Mouse (Mus musculus): Measurements from ENCODE around the gene Nmnat2.

Gene Nmnat2

DNA sequence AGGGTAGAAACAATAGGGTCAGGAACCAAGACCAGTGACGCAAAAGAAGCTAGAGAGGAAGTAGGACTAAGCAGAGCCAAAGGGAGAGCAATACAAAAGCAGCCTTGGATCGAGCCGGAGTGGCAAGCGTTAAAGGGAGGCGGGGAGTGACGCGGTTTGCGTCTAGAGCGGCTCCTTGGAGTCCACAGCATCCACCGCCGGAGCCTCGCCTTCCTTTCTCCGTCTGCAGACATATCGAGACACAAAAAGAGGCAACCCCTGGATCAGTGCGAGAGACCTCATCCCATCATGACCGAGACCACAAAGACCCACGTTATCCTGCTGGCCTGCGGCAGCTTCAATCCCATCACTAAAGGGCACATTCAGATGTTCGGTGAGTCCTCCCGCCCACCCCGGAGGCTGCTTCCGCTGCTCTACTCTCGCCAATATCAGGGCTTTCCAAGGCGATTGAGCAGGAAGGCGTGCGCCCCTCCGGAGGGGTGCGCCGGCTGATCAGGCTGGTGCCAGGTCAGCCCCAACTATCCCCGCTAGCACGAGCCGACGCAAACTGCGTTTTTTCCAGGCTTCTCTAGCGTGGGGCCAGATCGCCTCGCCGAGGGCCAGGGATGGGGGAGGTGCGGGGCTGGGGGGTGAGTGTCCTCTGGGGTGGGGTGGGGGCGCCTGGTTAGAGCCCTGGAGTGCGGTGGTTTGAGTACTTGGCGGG, at the start of gene Nmnat2:
Nmnat2 (plus strand) TSS at position 173 of the 703 bp plus-strand sequence.
- CTCF ChIA-PET, result no interaction called here

DNA sequence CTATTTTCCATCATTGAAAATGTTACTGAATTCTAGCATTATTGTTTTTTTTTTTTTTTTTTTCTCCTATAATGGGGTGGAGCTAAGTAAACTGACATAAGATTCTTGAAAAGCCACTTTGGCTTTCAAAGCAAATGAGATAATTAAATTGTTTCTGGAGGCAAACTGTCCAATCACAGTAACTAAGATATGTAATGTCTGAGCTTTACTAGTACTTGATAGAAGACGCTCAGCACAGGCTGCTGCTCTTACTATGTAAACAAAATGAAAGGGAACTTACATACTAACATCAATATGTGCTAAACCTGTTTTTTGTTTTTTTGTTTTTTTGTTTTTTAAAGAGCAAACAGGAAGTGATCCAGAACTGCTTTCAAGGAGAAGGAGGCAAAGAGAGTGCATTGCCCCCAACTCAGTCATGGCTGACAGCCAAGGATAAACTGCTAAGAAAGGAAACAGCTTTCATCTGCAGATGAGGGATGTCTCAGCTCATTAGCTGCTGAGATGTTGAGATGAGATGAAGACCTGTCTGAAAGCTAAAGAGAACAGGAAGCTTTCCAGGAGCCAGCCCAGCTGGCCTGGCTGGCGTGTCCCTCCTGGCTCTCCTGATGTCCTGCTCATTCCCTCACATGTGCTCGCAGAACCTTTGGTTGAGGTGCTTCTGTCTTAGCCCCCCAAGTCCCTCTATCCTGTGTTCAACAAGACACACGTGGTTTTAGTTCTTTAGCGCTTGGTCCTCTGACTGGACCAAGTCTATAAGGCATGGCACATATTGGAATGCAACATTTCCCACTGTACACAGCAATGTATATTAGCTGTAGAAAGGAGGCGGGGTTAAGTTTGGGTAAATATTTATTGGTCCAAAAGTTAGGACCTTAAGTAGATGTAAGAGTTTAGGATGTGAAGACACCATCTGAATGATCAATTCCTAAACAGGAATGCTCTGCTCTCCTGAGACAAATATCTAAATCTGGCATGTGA, 41.0 kb upstream of the Nmnat2 start:
- CTCF ChIA-PET, result interaction anchor here (0.6 kb wide), 2 partner anchors 12 to 387 kb away, joined by 3 to 6 read pairs; no protein-coding TSS in a partner anchor

DNA sequence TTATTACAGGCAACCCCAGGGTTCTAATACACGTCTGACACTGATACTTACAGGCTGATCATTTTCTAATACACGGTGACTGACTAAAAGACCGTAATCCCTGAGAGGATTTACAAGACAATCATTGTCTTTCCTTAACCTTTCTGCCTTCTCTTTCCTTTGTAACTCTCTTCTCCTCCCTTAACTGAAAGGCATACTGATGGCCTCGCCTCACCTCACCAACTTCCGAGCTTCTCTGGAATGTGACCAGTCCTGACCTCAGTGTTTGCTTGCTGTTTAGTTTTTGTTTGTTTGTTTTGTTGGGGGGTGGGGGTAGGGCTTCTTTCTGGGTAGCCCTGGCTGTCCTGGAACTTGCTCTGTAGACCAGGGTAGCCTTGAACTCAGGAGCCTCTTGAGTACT, 39.0 kb upstream of the Nmnat2 start:
- CTCF ChIA-PET, result no interaction called here

DNA sequence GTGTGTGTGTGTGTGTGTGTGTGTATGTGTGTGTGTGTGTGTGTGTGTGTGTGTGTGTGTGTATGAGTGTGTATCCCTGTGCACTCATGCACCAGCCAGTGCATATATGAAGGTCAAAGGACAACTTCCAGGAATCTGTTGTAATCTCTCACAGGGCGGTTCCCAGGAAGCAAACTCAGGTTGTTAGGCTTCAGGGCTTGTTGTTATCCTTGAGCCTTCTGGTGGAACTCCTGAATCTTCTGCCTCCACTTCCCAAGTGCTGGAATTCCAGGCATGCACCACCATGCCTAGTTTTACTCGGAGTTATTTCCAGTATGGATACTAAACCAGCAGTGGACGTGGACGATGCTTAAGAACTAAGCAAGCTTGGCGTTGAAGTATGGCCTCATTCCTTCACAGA, 37.9 kb upstream of the Nmnat2 start:
- CTCF ChIA-PET, result no interaction called here

DNA sequence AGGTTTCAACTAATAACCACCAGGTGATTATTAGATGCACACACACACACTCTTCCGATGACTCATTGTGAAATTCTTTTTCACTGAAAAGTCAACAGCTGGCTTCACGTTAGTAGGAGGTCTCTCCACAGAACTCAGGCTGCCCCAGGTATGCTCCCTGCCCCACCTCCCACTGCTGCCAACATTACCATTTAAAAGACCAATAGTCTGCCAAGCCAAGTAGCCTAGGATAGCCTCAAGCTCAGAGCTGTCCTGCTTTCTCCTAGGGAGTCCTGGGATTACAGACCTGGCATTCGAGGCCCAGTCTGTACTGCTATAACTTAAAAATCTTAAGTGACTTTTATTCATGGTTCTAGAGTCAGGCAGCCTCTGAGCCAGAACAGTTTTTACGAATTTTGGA, 37.2 kb upstream of the Nmnat2 start:
- CTCF ChIA-PET, result no interaction called here

DNA sequence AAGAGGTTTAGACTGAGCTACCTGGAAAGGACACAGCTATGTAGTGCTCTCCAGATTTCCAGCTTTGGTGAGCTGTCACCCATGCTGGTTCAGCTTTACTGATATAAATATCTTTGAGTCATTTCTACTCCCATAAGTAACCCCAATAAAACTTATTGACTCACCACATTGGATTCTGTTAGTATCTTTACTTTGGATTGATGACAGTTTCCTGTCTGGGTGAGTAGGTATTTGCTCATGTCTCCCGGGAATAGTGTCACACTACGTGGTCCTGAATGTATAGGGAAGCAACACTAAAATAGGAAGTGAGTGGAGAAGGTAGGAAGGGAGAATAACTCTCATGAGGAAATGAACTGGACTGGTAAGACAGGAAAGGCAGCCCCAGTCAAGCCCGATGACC, 33.0 kb upstream of the Nmnat2 start:
- CTCF ChIA-PET, result no interaction called here

DNA sequence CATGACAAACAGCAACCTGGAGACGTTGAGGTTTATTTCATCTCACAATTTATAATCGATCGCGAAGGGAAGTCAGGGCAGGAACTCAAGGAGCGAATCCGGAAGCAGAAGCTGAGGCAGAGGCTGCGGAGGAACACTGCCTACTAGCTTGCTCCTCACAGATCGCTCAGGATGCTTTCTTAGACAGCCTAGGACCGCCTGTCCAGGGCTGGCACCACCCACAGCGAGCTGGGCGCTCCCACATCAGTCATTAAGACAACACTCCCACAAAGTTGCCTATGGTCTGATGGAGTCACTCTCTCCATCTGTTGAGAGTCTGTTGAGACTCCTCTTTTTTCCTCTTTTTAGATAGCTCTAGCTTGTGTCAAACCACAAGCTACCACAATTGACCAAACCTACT, 20.8 kb upstream of the Nmnat2 start:
- CTCF ChIA-PET, result no interaction called here

DNA sequence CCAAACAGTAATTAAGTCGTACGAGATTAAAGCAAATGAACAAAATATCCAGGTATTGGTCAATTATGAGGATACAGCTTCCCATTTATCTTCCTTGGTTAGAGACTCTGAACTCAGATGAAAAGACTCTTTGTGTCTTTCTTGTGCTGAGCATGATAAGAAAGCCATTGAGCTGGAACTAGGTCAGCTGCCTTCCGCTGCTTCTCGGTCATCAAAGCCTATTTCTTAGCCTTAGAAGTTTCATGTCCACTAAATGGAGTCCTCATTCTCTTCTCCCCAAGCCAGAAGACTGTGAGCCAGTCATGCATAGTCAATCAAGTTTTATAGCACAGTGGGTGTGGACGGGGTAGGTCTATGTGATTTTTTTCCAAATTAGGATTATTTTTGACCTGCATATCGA, 19.3 kb upstream of the Nmnat2 start:
- CTCF ChIA-PET, result no interaction called here

DNA sequence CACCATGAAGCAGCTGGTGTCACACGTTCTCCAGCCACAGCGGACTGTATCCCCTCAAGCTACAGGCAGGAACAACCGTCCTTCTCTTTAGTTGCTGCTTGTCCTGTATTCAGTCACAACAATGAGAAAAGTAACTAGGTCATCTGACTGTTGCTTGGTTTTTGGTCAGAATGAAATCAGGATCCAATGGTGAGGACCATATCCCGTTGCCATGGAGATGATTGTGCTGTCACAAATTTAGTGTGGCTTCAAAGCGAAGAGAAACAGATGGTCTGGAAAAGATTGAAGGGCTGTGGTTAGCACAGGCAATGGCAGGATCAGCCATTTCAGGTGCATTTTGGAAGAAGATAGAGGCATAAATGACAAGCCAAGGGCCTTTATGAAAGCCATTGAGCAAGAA, 18.4 kb upstream of the Nmnat2 start:
- CTCF ChIA-PET, result no interaction called here

DNA sequence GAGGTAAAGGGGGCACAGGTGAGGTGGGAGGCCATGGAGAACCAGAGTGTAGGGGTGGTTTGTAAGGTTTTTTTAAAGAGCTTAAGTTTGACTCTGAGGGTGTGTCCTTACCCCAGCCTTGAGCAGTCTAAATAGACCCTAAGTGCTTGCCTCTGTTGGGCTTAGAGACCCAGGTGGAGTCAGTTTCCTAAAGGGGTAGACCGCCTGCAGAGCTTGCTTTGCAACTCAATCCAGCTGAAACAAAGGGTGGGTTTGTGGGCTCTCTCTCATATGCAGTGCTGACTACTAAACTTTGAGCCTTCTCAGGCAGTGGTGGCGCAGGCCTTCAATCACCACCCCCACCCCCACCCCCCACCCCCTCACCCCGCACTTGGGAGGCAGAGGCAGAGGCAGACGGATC, 11.8 kb upstream of the Nmnat2 start:
- CTCF ChIA-PET, result no interaction called here

DNA sequence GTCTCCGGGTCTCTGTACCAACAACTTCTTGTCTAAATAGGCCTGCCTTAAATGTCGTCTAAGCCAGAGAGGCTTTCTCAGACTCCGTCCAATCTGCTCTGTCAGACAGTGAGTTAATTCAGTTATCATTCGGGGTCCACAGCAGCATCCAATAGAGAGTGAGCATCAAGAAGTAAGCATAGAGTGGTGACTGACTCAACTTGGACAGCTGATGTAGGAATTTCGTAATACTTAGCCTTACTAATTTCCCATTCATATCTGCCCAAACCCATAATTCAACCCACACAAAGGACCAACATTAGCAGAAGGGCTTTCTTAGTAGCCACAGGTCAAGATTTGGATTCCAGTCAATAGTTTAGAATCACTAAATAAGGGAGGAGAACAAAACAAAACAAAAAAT, 626 bp upstream of the Nmnat2 start:
- CTCF ChIA-PET, result no interaction called here

DNA sequence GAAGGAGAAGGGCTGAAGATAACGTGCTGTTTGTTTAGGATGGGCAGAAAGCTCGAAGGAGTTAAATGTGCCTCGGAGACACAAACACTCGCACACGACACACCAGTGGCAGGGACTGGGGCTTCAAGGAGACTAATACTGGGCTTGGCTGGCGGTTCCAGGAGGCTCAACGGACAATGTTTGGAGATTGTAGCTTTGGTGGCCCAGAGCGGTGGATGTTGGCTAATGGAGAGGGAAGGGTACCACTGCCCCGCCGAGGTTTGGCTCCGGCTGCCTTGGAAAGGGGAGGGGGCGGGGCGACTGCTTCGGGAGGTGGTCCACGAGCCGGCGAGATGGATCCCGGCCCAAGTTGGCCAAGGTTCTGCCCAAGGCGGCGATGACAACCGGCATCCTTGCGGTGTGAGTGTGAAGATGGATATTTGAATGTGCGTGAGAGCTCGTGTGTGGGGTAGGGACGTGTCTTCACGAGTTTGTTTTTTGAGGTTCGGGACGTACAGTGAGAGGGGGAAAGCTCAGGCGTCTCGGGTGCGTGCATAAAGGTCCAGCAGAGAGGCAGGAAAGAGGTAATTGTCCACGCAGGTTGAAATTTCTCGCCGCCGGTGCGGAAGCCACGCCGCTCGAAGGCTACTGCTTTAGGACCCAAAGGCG, 895 bp downstream of the Nmnat2 start:
- CTCF ChIA-PET, result no interaction called here

DNA sequence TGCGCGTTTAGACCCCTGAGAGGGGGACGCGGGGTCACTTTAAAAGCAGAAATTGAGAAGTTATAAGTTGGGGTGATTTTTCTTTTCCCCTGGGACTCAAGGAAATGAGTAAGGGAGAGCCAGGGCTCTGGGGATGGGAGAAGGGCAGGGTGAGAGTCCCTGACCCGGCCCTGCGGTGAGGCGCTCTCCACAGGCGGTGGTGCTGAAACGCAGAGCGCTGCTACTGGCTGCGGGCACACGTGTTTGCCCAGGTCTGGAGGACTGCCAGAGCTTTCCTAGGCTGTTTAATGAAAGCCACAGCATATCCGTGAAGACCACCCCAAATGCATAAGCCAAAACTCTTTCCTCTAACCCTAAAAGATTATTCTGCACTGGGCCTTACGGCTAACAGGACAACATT, 1.4 kb downstream of the Nmnat2 start:
- CTCF ChIA-PET, result no interaction called here

DNA sequence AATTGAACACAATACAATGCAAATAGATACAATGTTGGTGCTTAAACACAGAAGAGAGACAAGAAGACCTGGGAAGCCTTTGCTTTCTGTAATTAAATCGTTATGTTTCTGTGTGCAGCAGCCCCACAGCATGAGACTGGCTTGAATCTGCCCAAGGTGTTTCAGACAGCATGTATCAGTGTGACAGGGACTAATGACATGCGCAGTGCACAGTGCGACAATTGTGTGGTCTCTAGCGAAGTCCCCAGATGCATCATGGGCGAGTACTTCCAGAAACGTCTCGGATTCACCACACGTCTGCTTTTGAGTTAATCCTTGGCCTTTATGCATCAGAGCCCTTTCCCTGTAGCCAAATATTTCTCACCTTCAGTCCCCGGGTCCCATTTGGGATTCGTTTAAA, 9.6 kb downstream of the Nmnat2 start:
- CTCF ChIA-PET, result no interaction called here

DNA sequence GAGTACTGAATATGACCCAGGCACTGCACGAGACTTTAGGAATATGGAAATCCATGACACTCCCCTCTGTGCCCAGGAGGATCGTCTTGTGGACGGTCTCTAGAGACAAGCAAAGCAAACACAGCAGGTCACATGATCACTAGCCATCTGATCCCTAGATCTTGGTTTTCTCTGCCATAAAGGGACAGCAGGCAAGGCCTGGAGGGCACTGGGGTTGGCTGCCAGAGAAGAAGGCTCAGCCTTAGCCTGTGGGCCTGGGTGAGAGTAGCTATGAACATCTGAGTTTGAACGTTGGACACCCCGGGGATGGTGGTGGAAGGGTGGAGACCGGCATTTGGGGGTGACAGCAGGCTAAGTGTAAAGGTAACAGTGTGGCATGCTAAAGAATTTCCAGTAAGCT, 11.4 kb downstream of the Nmnat2 start:
- CTCF ChIA-PET, result no interaction called here

DNA sequence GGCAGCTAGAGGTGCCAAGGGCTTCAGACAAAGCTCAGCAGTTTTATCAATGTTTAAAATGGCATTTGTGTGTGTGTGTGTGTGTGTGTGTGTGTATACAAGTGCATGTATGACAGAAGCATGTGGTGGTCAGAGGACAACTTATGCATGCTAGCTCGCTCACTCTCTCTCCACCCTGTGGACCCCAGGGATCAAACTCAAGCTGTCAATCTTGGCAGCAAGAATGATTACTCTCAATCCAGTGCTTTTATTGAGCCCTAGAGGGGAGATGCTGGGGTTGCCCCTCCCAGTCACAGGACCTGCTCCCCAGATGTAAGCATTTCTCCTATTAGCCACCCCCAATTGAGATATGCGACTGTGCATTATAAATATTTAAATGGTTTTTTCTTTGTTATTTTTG, 11.9 kb downstream of the Nmnat2 start:
- CTCF ChIA-PET, result no interaction called here

DNA sequence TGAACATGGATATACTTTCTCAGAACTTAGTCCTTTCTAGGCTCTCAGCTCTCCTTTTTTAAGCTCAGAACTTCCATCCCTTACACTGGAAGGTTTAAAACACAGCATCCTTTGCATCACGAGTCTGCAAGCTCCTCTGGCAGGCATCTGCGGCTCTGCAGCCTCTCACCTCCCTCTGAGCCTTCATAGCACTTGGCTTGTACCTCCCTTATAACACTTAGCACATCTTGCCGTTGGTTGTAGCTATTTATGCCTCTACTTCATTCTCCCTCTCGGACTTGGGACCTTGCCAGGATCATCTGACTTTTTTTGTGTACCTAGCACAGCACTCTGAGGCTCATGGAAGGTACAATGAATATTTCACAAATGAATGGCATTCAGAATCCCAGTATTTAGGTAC, 14.3 kb downstream of the Nmnat2 start:
- CTCF ChIA-PET, result no interaction called here

DNA sequence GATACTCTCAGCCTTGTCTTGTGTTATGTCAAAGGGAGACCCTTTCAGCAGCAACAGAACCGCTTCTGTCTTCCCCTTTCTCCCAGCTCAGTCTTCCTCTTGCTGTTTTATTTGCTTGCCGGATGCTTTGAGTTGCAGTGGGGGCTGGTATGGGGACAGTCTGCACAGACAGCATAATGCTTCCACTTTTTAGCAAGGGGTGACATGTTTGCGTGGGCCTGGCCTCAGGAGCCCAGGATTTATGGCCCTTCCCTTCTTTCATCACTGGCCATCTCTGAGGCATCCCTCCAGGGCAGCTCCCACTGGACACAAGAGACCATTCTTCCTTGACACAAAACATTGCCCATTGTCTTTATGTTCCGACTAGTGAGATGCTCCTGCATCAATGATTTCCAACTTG, 18.2 kb downstream of the Nmnat2 start:
- CTCF ChIA-PET, result no interaction called here

DNA sequence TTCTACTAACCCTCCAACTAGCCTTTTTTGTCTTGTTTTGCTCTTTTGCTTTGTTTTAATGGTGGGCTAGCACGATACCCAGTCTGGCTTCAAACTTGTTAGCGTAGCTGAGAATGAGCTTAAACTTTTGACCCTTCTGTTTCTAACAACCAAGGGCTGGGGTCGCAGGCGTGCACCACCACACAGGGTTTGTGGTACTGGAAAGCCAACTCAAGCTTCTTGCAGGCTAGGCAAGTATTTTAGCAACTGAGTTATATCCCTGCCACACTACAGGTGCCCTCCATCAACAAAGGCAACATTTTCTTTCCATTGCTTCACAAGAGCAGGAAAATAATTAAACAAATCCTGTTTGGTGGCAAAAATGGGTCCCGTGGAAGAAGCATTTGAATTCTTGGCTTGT, 18.6 kb downstream of the Nmnat2 start:
- CTCF ChIA-PET, result no interaction called here

DNA sequence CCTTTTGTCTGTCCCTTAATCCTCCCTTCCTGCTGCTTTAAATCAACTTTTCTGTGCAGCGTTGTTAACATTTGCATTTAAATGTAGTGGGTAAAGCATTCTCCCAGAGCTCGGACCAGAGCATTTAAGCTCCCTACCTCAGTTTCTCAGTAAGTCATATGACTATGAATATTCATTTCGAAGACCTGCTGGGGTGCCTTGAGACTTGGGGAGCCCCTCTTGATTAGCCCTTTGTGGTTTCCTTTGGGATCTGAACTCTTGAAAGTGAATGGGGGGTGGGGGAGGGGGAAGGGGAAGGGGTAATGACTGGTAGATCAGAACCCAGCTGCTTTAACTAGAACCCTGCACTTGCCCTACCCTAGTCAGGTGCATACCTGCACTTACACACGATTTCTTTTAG, 19.1 kb downstream of the Nmnat2 start:
- CTCF ChIA-PET, result no interaction called here

DNA sequence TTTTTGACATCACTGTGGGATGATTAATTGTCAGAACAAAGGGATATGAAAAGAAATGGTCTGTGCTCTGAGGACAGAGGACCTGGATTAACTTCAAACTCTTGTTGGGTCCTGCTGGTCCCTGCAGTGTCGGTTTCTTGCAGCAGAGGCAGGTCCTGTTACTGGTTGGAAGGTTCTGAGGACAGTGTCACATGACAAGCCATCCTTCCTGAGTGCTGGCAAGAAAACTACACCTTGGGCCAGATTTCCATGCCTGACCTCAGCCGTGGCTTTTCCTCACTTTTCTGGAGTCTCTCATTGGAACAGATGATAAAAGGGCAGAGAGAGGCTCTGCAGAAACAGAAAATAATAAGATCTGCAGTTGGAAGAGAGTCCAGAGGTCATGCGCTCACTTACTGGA, 20.4 kb downstream of the Nmnat2 start:
- CTCF ChIA-PET, result no interaction called here

DNA sequence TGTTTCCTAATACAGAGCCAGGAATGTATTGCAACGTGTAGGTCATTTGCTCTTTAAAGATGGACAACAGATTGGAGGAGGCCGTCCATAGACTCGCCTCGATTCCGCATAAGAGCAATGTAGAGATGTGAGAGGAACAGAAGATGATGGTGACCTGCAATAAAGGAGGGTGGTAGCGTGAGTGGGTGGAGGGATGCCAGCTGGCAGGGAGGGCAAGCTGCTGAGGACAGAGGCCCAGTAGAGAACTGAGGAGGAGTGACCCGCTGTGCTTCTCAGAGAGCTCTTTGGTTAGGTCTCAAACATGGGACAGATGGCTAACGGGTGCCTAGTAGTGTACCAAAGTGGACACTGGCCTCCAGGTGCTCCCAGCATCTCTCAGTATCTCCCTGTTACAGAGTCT, 23.9 kb downstream of the Nmnat2 start:
- CTCF ChIA-PET, result no interaction called here

DNA sequence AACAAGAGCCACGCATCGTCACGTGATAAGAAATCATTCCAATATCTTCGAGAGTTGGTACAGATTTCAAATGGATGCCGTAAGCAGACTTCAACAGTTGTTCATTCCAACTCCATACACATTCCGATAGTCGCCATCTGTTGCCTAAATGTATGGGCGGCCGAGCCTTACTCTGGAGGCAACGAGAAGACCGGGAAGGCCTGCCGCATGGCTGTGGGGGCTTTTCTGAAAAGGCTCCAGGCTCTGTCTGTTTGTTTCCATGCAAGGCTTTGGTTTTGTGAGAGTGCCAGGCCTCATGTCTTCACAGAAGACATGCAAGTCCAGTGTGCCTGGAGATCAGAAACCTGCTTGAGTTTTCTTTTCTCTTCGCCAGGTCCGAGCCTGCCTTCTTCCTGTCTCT, 28.6 kb downstream of the Nmnat2 start:
- CTCF ChIA-PET, result no interaction called here
